Mouse (Mus musculus) cerebellum, adult 11 months (tissue): ENCODE measurements around the gene Mrpl24.

Source experiments
- DNase-seq: peaks from one replicate; pipeline ENCODE4 v3.0.0; 2022

Gene Mrpl24

GRCm38 (mm10) chr3:87947811-87948199 is 28.5 kb downstream of the Mrpl24 start:
- no peak for DNase-seq

DNA sequence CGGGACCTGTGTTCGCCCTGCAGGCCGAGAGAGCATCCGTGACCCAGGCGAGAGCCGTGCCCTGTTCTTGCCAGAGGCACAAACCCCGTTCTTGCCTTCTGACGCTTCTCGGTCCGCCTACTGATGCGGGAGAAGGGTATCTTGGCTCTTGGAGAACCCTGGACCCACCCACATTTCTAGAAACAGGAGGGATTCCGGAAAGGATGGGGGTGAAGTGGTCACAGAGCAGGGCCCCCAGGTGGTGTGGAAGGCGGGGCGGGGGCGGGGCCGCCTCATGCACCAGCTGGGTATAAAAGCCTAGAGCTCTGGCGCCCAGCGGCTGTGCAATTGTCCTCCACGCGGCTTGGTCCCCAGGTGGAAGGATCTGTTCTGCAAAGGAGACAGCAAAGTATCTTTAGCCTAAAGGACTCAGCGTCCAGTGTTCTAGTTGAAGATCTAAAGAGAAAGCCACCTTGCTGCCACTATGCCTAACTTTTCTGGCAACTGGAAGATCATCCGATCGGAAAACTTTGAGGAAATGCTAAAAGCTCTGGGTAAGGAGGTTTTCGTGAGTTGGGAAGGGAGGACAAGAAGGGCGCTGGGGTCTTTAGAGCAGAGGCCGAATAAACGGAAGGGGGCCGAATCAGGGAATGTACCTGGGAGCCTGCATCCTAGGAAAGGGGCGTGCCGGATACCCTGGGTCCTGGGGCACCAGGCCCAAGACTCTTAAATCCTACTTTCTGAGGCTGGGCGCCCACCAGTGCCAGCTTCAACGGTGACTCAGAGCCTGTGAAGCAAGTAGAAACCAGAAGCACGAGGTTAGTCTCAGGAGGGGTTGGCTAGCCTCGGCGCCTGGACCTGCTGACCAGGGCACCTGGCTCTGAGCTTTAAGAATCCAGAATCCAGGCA is 29.3 kb downstream of the Mrpl24 start, which contains the start of gene Crabp2:
Crabp2 (plus strand) TSS at position 289 of the 888 bp plus-strand sequence.
- DNase-seq: no peak

DNA sequence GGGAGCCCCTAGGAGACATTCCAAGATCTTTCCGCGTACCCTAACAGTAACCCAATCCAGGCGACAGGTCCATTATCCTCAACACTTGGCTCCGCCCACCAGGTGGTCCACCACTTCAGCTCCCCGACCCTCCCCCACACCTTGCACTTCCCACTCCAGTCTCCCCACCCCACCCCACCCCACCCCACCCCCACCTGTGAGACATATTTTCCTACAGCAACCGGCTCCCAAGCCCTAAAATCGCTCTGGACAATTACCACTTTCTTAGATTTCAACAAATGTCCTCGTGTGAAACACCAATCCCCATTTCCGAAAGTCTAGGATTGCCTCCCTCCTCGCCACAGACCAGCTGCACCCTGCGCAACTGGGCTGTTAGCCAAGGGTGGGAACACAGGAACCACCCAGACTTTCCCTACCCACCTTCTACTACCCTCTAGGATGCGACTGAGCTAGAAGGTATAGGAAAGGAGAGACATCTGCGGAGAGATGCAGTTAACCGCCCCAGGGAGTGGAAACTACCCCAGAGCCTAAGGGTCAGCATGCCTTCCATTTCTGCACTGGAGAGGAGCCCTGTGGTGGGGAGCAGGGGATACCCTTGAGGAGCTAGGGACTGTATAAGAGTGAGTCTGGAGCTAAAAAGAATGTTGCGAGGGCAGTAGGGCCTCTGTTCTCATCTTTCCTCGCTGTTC is 30.1 kb downstream of the Mrpl24 start:
- no peak for DNase-seq

DNA sequence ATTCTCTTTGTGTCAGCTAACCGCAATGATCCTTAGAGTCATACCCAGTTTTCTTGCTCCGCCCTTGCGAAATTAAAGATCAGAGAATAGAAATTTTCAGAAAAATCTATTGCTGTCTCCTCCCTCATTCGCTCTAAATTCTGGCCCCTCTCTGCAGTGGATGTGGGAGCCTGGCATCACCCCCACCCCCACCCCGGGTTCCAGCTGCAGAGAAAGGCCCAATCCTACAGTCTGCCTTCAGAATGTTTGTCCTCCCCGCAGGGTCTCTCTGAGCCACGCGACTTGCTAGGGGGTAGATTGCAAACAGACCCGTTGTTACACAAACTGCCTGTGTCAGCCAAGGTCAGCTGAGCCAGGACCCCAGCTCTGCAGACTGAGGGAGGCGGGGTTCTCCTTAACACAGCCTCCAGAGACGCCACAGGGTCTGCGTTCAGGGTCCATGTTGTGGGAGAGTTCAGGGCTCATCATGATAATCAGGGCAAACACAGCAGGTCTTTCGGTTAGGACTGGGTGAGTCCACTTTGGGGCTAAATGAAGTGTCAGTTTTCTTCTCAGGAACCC is 30.7 kb downstream of the Mrpl24 start:
- DNase-seq: no peak

DNA sequence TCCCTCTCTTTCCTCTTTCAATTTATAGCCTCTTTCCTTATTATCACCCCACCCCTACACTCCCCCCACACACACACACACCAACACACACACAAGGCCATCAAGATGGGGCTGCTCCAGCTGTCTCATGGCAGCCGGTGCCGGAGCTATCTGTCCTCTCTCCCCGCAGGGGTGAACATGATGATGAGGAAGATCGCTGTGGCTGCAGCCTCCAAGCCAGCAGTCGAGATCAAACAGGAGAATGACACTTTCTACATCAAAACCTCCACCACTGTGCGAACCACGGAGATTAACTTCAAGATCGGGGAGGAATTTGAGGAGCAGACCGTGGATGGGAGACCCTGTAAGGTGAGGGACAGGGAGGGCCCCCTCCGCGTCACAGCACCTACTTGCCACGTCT is 32.6 kb downstream of the Mrpl24 start:
- DNase-seq: no peak

GRCm38 (mm10) chr3:87952440-87952839 is 33.1 kb downstream of the Mrpl24 start:
- DNase-seq: no peak

GRCm38 (mm10) chr3:87958056-87958455 is 38.8 kb downstream of the Mrpl24 start:
- no peak for DNase-seq

GRCm38 (mm10) chr3:87958476-87958875 is 39.2 kb downstream of the Mrpl24 start:
- DNase-seq: no peak

DNA sequence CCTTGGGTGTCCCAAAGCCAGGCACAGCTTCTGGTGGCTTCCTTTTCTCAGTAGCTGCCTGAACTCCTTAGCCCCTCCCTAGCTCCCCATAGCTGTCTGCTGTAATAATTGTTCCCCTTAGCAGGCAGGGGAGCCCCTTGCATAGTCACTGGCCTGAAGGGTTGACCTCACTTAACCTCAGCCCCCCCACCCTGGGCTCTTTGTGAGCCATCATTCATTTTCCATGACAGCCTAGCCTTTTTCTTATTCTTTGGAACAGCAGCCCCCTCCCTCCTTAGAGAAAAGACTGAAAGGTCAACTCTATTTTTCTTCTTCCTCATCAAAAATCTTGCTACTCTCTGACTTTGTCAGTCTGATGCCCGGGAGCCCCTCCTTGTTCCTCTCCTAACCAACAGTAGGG is 39.7 kb downstream of the Mrpl24 start:
- DNase-seq: no peak

DNA sequence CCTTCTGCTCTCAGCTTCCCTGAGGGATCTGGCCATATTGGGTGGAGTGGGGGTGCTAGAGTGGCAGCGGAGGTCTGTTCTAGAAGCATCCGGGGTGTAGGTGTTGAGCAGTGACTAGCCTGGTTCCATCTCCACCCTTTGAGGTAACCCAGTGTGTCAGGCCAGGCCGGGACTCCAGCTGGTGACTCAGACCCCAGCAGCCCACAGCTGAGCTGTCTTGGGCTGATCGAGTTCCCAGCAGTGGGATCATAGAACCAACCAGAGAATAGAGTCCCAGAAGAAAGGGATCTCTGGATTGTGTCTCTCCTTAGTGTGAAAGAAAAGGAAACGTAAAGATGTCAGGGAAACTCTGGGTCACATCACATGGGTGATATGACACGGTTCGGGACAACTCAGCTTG is 40.1 kb downstream of the Mrpl24 start:
- DNase-seq: no peak

GRCm38 (mm10) chr3:87960191-87960585 is 40.9 kb downstream of the Mrpl24 start:
- no peak for DNase-seq

DNA sequence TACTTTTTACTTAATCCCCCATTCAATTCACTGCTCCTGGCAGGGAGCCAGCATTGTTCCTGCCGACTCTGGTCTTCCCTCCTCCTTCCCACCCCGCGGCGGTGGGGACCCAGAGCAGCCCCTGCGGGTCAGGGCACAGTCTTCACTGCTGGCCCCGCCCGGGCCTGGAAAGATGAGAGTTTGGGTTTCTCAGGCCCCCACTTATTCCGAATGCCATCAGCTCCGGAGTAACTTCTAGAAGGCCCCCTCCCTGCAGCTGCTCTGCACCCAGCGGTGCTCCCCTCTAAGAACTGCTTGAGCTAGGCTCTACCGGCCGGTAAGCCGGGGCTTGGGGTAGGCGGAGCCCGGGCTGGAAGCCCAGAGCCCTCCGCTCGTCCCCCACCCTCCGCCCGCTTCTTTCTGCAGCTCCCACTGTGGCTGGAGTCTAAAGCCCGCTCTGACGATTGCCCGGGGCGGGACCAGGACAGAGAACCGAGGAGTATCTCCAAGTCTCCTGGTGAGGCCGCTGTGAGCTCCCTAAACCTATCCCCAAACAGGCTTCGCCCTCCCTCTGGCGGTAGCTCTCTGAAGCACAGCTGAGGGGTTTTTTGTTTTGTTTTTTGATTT is 41.4 kb downstream of the Mrpl24 start:
- DNase-seq: peak; percentile 50

- no peak for DNase-seq
Measured at GRCm38 (mm10) chr3:87970184-87970938, 51.1 kb downstream of the Mrpl24 start.

DNA sequence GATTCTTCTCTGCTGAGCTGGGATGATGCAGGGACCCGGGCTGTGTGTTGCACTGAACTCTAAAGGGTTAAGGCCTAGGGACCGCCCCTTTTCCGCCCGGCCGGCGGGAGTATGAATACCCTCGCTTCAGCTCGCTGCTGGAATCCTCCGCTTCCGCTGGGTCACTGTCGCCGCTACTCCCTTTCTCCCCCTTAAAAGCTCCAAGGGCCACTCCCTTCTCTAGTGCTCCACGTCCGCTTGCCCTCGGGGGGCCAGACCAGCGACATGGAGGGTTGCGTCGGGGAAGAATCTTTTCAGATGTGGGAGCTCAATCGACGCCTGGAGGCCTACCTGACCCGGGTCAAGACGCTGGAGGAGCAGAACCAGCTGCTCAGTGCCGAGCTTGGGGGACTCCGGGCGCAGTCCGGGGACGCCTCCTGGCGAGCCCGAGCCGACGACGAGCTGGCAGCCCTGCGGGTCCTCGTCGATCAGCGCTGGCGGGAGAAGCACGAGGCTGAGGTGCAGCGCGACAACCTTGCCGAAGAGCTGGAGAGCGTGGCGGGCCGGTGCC is 51.7 kb downstream of the Mrpl24 start, which contains the start of gene Nes:
Nes (plus strand) TSS at position 140 of the 550 bp plus-strand sequence.
- DNase-seq: no peak

GRCm38 (mm10) chr3:87971489-87972202 is 52.3 kb downstream of the Mrpl24 start:
- no peak for DNase-seq

- DNase-seq: no peak
Measured at GRCm38 (mm10) chr3:87972203-87972664, 52.9 kb downstream of the Mrpl24 start.

- no peak for DNase-seq
Measured at GRCm38 (mm10) chr3:87972776-87973175, 53.5 kb downstream of the Mrpl24 start.
